Mouse (Mus musculus) embryonic facial prominence, embryonic 14.5 days (tissue): Measurements from ENCODE around the gene Pde10a. TPM values are rescaled to one million over a fixed set of nuclear protein-coding genes. Genes with fewer than 3 reads are reported as not detected.
A peak's percentile ranks its signal among the peaks of the same experiment; 100 is the strongest.

Experiments used
- ATAC-seq: fragments of 200-750 bp; cut with Nextera tagmentation; 2 replicates; pipeline ENCODE4 v1.8.0; 2017; ENCODE audit warnings: low read depth, moderate number of reproducible peaks, moderate TSS enrichment
- DNase-seq: peaks from one replicate; pipeline ENCODE4 v3.0.0-alpha.2; 2015; ENCODE audit warnings: low spot score
- H3K27ac ChIP-seq: fragments of 300-500 bp; sonication (generic); replicated peaks from 2 replicates; pipeline ENCODE4 v1.5.1; 2014; ENCODE audit warnings: low read depth, mild to moderate bottlenecking, low read length, moderate library complexity
- H3K27me3 ChIP-seq: fragments of 300-500 bp; sonication (generic); replicated peaks from 2 replicates; pipeline ENCODE4 v1.6.1; 2014; ENCODE audit warnings: low read length; ENCODE audit not compliant: control insufficient read depth, insufficient read depth
- H3K36me3 ChIP-seq: fragments of 300-500 bp; sonication (generic); 2 replicates; pipeline ENCODE4 v1.6.1; 2014; ENCODE audit warnings: low read length, mixed read lengths; ENCODE audit not compliant: control insufficient read depth, insufficient read depth
- H3K4me1 ChIP-seq: fragments of 300-500 bp; sonication (generic); 2 replicates; pipeline ENCODE4 v1.6.1; 2014; ENCODE audit warnings: antibody characterized with exemption, low read length; ENCODE audit not compliant: control insufficient read depth, insufficient read depth
- H3K4me2 ChIP-seq: fragments of 300-500 bp; sonication (generic); 2 replicates; pipeline ENCODE4 v1.6.1; 2014; ENCODE audit warnings: low read depth, mild to moderate bottlenecking, low read length, moderate library complexity, mixed read lengths
- H3K4me3 ChIP-seq: fragments of 300-500 bp; sonication (generic); 2 replicates; pipeline ENCODE4 v1.5.1; 2014; ENCODE audit warnings: low read depth, mild to moderate bottlenecking, low read length
- H3K9ac ChIP-seq: fragments of 300-500 bp; sonication (generic); 2 replicates; pipeline ENCODE4 v1.6.1; 2014; ENCODE audit warnings: low read depth, mild to moderate bottlenecking, low read length, moderate library complexity, mixed read lengths
- H3K9me3 ChIP-seq: fragments of 300-500 bp; sonication (generic); 2 replicates; pipeline ENCODE4 v1.6.1; 2016; ENCODE audit warnings: low read length; ENCODE audit not compliant: control insufficient read depth
- WGBS: fragments of 180-500 bp; shearing (Covaris S2); extraction: QIAGEN DNeasy Blood & Tissue Kit; methylation state at CpG from one replicate; pipeline ENCODE4 v1.1.7; 2014; 5-methylcytosine and 5-hydroxymethylcytosine counted together
- polyA plus RNA-seq: library from polyadenylated mRNA; unstranded; fragments of >200 nt; fragmentation: Nextera tagmentation; extraction: Ambion mirVana; gene quantifications from 2 replicates; pipeline ENCODE4 v1.2.1, GENCODE M21; 2014

The Pde10a gene
- polyA plus RNA-seq, 1 experiment from 2014 or later, result 2.3 TPM

DNA sequence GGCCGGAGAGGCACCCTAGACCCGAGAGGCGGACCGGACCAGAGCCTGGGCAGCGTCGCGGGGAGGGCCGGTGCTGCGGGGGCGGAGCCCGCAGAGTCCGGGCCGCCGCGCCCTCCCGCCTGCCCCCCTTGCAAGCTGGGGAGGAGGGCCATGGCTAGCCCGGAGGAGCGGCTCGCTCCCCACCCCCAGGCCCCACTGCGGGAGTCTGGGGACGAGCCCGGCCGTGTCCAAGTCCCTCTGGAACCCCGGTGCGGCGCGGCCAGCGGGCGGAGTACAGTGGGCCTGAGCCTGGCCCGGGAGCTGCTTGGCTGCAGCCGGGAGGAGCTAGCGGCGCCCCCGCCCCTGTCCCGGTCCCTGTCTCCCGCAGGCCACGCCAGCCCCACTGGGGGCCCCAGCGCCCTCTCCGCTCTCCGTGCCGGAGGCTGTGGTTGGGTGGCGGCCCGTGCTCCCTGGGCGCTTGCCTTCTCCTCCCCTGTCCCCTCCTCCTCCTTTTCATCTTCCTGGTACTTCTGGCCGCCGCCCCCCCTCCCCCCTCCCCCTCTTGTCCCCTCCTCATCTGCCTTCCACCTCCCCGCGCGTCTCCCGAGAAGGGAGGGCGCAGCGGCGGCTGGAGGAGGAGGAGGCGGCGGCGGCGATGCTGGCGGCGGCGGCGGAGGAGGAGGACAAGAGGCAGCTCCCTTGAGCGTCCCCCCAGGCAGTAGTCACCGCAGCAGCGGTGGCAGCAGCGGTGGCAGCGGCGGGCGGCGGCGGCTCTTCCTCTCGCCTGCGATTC lies 276.1 kb downstream of the Pde10a start:
- Histone ChIP-seq H3K27ac (peak overlapping the region; percentile 44), H3K4me1 (peaks cover 10% of the 10 kb centered on the region; the same call in 1 of the 2 replicates), H3K4me2 (peak overlapping the region; percentile 98), H3K27me3 (peaks cover 80% of the 10 kb centered on the region), H3K4me3 (peak overlapping the region; percentile 69), H3K36me3 (no peaks in the 10 kb centered on the region), H3K9ac (peak overlapping the region; percentile 73), H3K9me3 (no peaks in the 10 kb centered on the region)
- WGBS, result 0% methylated on average over 8 of the region's 72 CpGs
- ATAC-seq (peak; percentile 88), DNase-seq (peak; percentile 61)

DNA sequence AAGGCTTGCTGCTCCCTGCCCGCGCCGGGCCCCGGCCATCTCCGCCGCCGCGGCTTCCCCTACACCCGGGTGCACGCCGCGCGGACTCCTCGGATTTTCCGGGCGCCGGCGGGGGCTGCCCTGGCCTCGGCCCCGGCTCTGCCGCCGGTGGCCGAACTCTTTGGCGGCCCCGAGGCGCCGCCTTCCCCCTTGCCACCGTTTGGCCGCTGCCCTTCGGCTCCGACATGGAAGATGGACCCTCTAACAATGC lies 276.6 kb downstream of the Pde10a start:
- peak overlapping the region; percentile 98 for H3K4me2 ChIP-seq
- H3K4me1 ChIP-seq, result peaks cover 10% of the 10 kb centered on the region; the same call in 1 of the 2 replicates
- H3K4me3 ChIP-seq, result peak overlapping the region; percentile 69
- no peak for DNase-seq
- ATAC-seq, result no peak; the same call in 1 of the 2 replicates
- no peak overlapping the region for H3K27ac ChIP-seq
- no peaks in the 10 kb centered on the region for H3K36me3 ChIP-seq
- H3K9me3 ChIP-seq, result no peaks in the 10 kb centered on the region
- 0% methylated on average over 5 of the region's 31 CpGs for WGBS
- peak overlapping the region; percentile 73 for H3K9ac ChIP-seq
- peaks cover 77% of the 10 kb centered on the region for H3K27me3 ChIP-seq

- H3K4me2 ChIP-seq, result peak overlapping the region; percentile 98
- ATAC-seq, result no peak
- H3K4me3 ChIP-seq, result peak overlapping the region; percentile 69
- H3K4me1 ChIP-seq, result peaks cover 10% of the 10 kb centered on the region; the same call in 1 of the 2 replicates
- no peaks in the 10 kb centered on the region for H3K36me3 ChIP-seq
- DNase-seq, result no peak
- H3K9me3 ChIP-seq, result no peaks in the 10 kb centered on the region
- peaks cover 77% of the 10 kb centered on the region for H3K27me3 ChIP-seq
- WGBS, result 0% methylated on average over 30 of the region's 33 CpGs
- no peak overlapping the region for H3K27ac ChIP-seq
- peak overlapping the region; percentile 73 for H3K9ac ChIP-seq
Measured at GRCm38 (mm10) chr17:8802161-8802888, 277.2 kb downstream of the Pde10a start.

- no peak overlapping the region for H3K27ac ChIP-seq
- H3K4me3 ChIP-seq, result peak overlapping the region; percentile 69
- no peaks in the 10 kb centered on the region for H3K9me3 ChIP-seq
- 10% methylated on average over 23 of the region's 27 CpGs for WGBS
- H3K4me2 ChIP-seq, result peak overlapping the region; percentile 98
- no peaks in the 10 kb centered on the region for H3K36me3 ChIP-seq
- H3K4me1 ChIP-seq, result peaks cover 10% of the 10 kb centered on the region; the same call in 1 of the 2 replicates
- peak overlapping the region; percentile 47; the same call in 1 of the 2 replicates for H3K9ac ChIP-seq
- DNase-seq, result no peak
- H3K27me3 ChIP-seq, result peaks cover 70% of the 10 kb centered on the region
- no peak for ATAC-seq
Measured at GRCm38 (mm10) chr17:8802889-8803799, 278.0 kb downstream of the Pde10a start.

DNA sequence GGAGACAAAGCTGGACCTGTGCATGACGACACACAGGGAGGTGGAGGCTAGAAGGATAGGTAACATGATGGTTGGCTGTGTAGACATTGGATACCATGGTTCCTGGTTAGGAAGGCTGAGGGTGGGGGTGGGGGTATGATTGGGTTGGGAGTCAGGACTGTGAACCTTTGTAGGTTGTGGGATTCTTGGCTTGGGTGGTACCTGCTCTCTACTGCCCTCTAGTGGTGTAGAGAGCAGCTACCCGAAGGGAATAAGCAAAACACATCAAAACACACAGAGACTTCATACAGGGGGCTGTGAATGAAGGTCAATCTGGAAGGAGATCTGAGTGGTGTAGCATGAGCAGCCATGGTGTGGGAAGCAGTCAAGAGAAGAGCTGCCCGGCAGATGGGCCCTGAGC lies 282.2 kb downstream of the Pde10a start:
- Histone ChIP-seq H3K4me3 (no peak overlapping the region), H3K9me3 (no peaks in the 10 kb centered on the region), H3K27me3 (peaks cover 30% of the 10 kb centered on the region), H3K27ac (no peak overlapping the region), H3K9ac (no peak overlapping the region), H3K4me1 (0 out of 2 replicates have a peak, but pooled peaks cover 6% of the 10 kb centered on the region), H3K36me3 (no peaks in the 10 kb centered on the region), H3K4me2 (no peak overlapping the region)
- DNase-seq (peak; percentile 20), ATAC-seq (no peak)
- WGBS, result 38% methylated on average over 3 of the region's 3 CpGs

GRCm38 (mm10) chr17:8809771-8810170 lies 284.6 kb downstream of the Pde10a start:
- Histone ChIP-seq H3K4me1 (peaks cover 4% of the 10 kb centered on the region; the same call in 1 of the 2 replicates), H3K36me3 (no peaks in the 10 kb centered on the region), H3K4me2 (no peak overlapping the region), H3K4me3 (no peak overlapping the region), H3K9me3 (no peaks in the 10 kb centered on the region), H3K9ac (no peak overlapping the region), H3K27ac (no peak overlapping the region), H3K27me3 (peaks cover 8% of the 10 kb centered on the region; the same call in 1 of the 2 replicates)
- ATAC-seq (no peak), DNase-seq (no peak)
- 64% methylated on average over 6 of the region's 6 CpGs for WGBS

GRCm38 (mm10) chr17:8810201-8810600 lies 285.0 kb downstream of the Pde10a start:
- ATAC-seq, result no peak
- no peak overlapping the region for H3K4me2 ChIP-seq
- no peaks in the 10 kb centered on the region for H3K9me3 ChIP-seq
- H3K36me3 ChIP-seq, result no peaks in the 10 kb centered on the region
- H3K9ac ChIP-seq, result no peak overlapping the region
- 89% methylated on average over 8 of the region's 8 CpGs for WGBS
- H3K27me3 ChIP-seq, result peaks cover 4% of the 10 kb centered on the region; the same call in 1 of the 2 replicates
- peaks cover 4% of the 10 kb centered on the region; the same call in 1 of the 2 replicates for H3K4me1 ChIP-seq
- H3K4me3 ChIP-seq, result no peak overlapping the region
- no peak for DNase-seq
- no peak overlapping the region for H3K27ac ChIP-seq

DNA sequence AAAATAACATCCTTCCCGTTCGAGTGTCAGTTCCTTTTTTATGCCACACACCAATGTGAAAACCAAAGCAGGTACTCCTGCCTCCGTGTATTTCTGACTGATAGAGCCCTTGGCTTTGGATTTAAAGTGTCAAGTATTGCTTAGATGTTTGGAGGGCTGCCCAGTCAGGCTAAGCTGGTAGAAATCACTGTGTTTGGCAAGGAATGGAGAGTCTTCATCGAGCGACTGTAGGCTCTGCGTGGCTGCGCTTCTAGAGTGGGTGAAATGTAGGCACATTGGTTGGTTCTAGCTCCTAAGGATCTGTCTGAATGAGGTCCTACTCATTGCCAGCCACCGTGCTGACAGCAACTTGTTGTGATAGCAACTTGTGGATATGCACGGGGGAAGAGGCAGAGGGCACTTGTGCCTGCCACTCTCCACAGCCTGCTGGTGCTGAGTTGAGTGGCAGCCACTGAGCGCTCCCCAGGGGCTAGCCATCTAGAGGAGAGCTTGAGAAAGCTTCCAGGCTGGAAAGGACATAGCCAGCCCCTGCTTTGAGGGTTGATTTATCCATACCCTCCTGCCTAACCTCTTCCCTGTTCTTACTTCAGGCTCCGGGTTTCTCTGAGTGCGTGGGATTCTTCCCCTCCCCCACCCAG lies 287.2 kb downstream of the Pde10a start:
- H3K9me3 ChIP-seq, result no peaks in the 10 kb centered on the region
- no peak overlapping the region for H3K9ac ChIP-seq
- H3K4me1 ChIP-seq, result peaks cover 4% of the 10 kb centered on the region; the same call in 1 of the 2 replicates
- 45% methylated on average over 12 of the region's 12 CpGs for WGBS
- DNase-seq, result peak; percentile 65
- H3K36me3 ChIP-seq, result no peaks in the 10 kb centered on the region
- H3K27ac ChIP-seq, result no peak overlapping the region
- H3K27me3 ChIP-seq, result no peaks in the 10 kb centered on the region
- no peak for ATAC-seq
- H3K4me2 ChIP-seq, result no peak overlapping the region
- H3K4me3 ChIP-seq, result no peak overlapping the region
